Mouse (Mus musculus) stomach, embryonic 16.5 days (tissue): ENCODE data around the gene Chka. TPM values are rescaled to one million over a fixed set of nuclear protein-coding genes. Genes with fewer than 3 reads are reported as not detected.

Experiments used
- ATAC-seq: fragments of 200-750 bp; cut with Nextera tagmentation; 2 replicates; pipeline ENCODE4 v1.8.0; 2017; ENCODE audit warnings: moderate number of reproducible peaks, moderate TSS enrichment; ENCODE audit not compliant: insufficient read depth, low FRiP score
- H3K27ac ChIP-seq: fragments of 300-500 bp; sonication (generic); 2 replicates; pipeline ENCODE4 v1.5.1; 2014; ENCODE audit warnings: low read length
- H3K27me3 ChIP-seq: fragments of 300-500 bp; sonication (generic); 2 replicates; pipeline ENCODE4 v1.6.1; 2014; ENCODE audit warnings: low read length, control low read depth, mixed read lengths; ENCODE audit not compliant: control insufficient read depth, insufficient read depth
- H3K36me3 ChIP-seq: fragments of 300-500 bp; sonication (generic); 2 replicates; pipeline ENCODE4 v1.6.1; 2014; ENCODE audit warnings: low read length; ENCODE audit not compliant: control insufficient read depth, insufficient read depth
- H3K4me1 ChIP-seq: fragments of 300-500 bp; sonication (generic); 2 replicates; pipeline ENCODE4 v1.6.1; 2014; ENCODE audit warnings: low read length, control low read depth, mixed read lengths; ENCODE audit not compliant: control insufficient read depth, insufficient read depth
- H3K4me2 ChIP-seq: fragments of 300-500 bp; sonication (generic); 2 replicates; pipeline ENCODE4 v1.6.1; 2014; ENCODE audit warnings: low read depth, low read length, mixed read lengths
- H3K4me3 ChIP-seq: fragments of 300-500 bp; sonication (generic); replicated peaks from 2 replicates; pipeline ENCODE4 v1.5.1; 2014; ENCODE audit warnings: mild to moderate bottlenecking, low read length
- H3K9ac ChIP-seq: fragments of 300-500 bp; sonication (generic); 2 replicates; pipeline ENCODE4 v1.6.1; 2014; ENCODE audit warnings: low read length
- H3K9me3 ChIP-seq: fragments of 300-500 bp; sonication (generic); replicated peaks from 2 replicates; pipeline ENCODE4 v1.6.1; 2016; ENCODE audit warnings: low read length, control low read depth; ENCODE audit not compliant: control insufficient read depth
- WGBS: fragments of 180-500 bp; shearing (Covaris S2); extraction: QIAGEN DNeasy Blood & Tissue Kit; methylation state at CpG from one replicate; pipeline ENCODE4 v1.1.7; 2014; 5-methylcytosine and 5-hydroxymethylcytosine counted together
- polyA plus RNA-seq: library from polyadenylated mRNA; unstranded; fragments of >200 nt; fragmentation: Nextera tagmentation; extraction: Ambion mirVana; gene quantifications from 2 replicates; pipeline ENCODE4 v1.2.1, GENCODE M21; 2015

The Chka gene
- 42.2 and 44.4 TPM in 2 replicates for polyA plus RNA-seq

GRCm38 (mm10) chr19:3851502-3851962 lies at the start of gene Chka:
Gene Chka (plus strand): TSS chr19:3851773.
- Histone ChIP-seq H3K9me3 (no peaks in the 10 kb centered on the region), H3K4me3 (peak within 1 kb of the TSS; percentile 89), H3K27ac (peak within 1 kb of the TSS; percentile 99), H3K4me1 (peaks cover 23% of the 10 kb centered on the region), H3K9ac (peak within 1 kb of the TSS; percentile 91), H3K27me3 (no peaks in the 10 kb centered on the region), H3K36me3 (no peaks in the 10 kb centered on the region), H3K4me2 (peak within 1 kb of the TSS; percentile 82)
- WGBS: under 1% methylated on average over 54 of the region's 54 CpGs
- peak; percentile 97 for ATAC-seq

GRCm38 (mm10) chr19:3805526-3805925 lies 46.0 kb upstream of the Chka start:
- no peak overlapping the region for H3K27ac ChIP-seq
- H3K27me3 ChIP-seq: no peaks in the 10 kb centered on the region
- peaks cover 12% of the 10 kb centered on the region for H3K36me3 ChIP-seq
- H3K9me3 ChIP-seq: no peaks in the 10 kb centered on the region
- 0 out of 2 replicates have a peak, but pooled peaks cover 2% of the 10 kb centered on the region for H3K4me1 ChIP-seq
- no peak for ATAC-seq
- H3K4me2 ChIP-seq: no peak overlapping the region
- 87% methylated on average over 7 of the region's 7 CpGs for WGBS
- no peak overlapping the region for H3K4me3 ChIP-seq
- no peak overlapping the region for H3K9ac ChIP-seq

GRCm38 (mm10) chr19:3810536-3811233 lies 40.9 kb upstream of the Chka start:
- no peak for ATAC-seq

GRCm38 (mm10) chr19:3814461-3814860 lies 37.1 kb upstream of the Chka start:
- Histone ChIP-seq H3K9ac (no peak overlapping the region), H3K4me2 (no peak overlapping the region), H3K9me3 (no peaks in the 10 kb centered on the region), H3K4me1 (no peaks in the 10 kb centered on the region), H3K36me3 (peaks cover 6% of the 10 kb centered on the region; the same call in 1 of the 2 replicates), H3K27me3 (no peaks in the 10 kb centered on the region), H3K4me3 (no peak overlapping the region), H3K27ac (no peak overlapping the region)
- 84% methylated on average over 10 of the region's 10 CpGs for WGBS
- no peak for ATAC-seq

More at GRCm38 (mm10) chr19:3810536-3811233, 40.9 kb upstream of the Chka start:
- Histone ChIP-seq H3K4me1 (no peaks in the 10 kb centered on the region), H3K36me3 (peaks cover 10% of the 10 kb centered on the region), H3K9ac (no peak overlapping the region), H3K4me2 (no peak overlapping the region), H3K4me3 (no peak overlapping the region), H3K9me3 (no peaks in the 10 kb centered on the region), H3K27ac (no peak overlapping the region), H3K27me3 (no peaks in the 10 kb centered on the region)
- 90% methylated on average over 10 of the region's 10 CpGs for WGBS

GRCm38 (mm10) chr19:3815824-3816223 lies 35.7 kb upstream of the Chka start:
- Histone ChIP-seq H3K4me3 (no peak overlapping the region), H3K9ac (no peak overlapping the region), H3K4me2 (no peak overlapping the region), H3K9me3 (no peaks in the 10 kb centered on the region), H3K4me1 (no peaks in the 10 kb centered on the region), H3K36me3 (peaks cover 6% of the 10 kb centered on the region; the same call in 1 of the 2 replicates), H3K27me3 (no peaks in the 10 kb centered on the region), H3K27ac (no peak overlapping the region)
- WGBS: 65% methylated on average over 12 of the region's 12 CpGs
- no peak for ATAC-seq

- no peaks in the 10 kb centered on the region for H3K4me1 ChIP-seq
- H3K4me2 ChIP-seq: no peak overlapping the region
- H3K4me3 ChIP-seq: no peak overlapping the region
- no peaks in the 10 kb centered on the region for H3K9me3 ChIP-seq
- H3K9ac ChIP-seq: no peak overlapping the region
- H3K27ac ChIP-seq: no peak overlapping the region
- 64% methylated on average over 2 of the region's 2 CpGs for WGBS
- ATAC-seq: no peak
- H3K36me3 ChIP-seq: peaks cover 6% of the 10 kb centered on the region; the same call in 1 of the 2 replicates
- H3K27me3 ChIP-seq: no peaks in the 10 kb centered on the region
Measured at GRCm38 (mm10) chr19:3819080-3819479, 32.5 kb upstream of the Chka start.

GRCm38 (mm10) chr19:3819899-3820444 lies 31.6 kb upstream of the Chka start:
- 57% methylated on average over 2 of the region's 2 CpGs for WGBS
- no peak overlapping the region for H3K27ac ChIP-seq
- no peaks in the 10 kb centered on the region for H3K9me3 ChIP-seq
- H3K9ac ChIP-seq: no peak overlapping the region
- no peak overlapping the region for H3K4me3 ChIP-seq
- H3K36me3 ChIP-seq: no peaks in the 10 kb centered on the region
- H3K4me2 ChIP-seq: no peak overlapping the region
- no peaks in the 10 kb centered on the region for H3K4me1 ChIP-seq
- ATAC-seq: no peak
- no peaks in the 10 kb centered on the region for H3K27me3 ChIP-seq

GRCm38 (mm10) chr19:3825044-3825443 lies 26.5 kb upstream of the Chka start:
- no peak for ATAC-seq
- Histone ChIP-seq H3K27ac (no peak overlapping the region), H3K9ac (no peak overlapping the region), H3K27me3 (no peaks in the 10 kb centered on the region), H3K4me3 (no peak overlapping the region), H3K36me3 (no peaks in the 10 kb centered on the region), H3K4me2 (no peak overlapping the region), H3K9me3 (no peaks in the 10 kb centered on the region), H3K4me1 (no peaks in the 10 kb centered on the region)

- Histone ChIP-seq H3K9ac (no peak overlapping the region), H3K4me1 (0 out of 2 replicates have a peak, but pooled peaks cover 8% of the 10 kb centered on the region), H3K9me3 (no peaks in the 10 kb centered on the region), H3K4me2 (no peak overlapping the region), H3K27me3 (no peaks in the 10 kb centered on the region), H3K27ac (no peak overlapping the region), H3K36me3 (no peaks in the 10 kb centered on the region), H3K4me3 (no peak overlapping the region)
- no peak for ATAC-seq
- WGBS: 85% methylated on average over 3 of the region's 3 CpGs
Measured at GRCm38 (mm10) chr19:3829863-3830262, 21.7 kb upstream of the Chka start.
